Mouse (Mus musculus): Measurements from ENCODE around the gene Selenon. TPM values are rescaled to one million over a fixed set of nuclear protein-coding genes. Genes with fewer than 3 reads are reported as not detected.

Selenon gene
- polyA plus RNA-seq, 1 experiment from 2014 or later: 19.4 TPM

- ATAC-seq (ENCODE audit: low FRiP score): no peak
- 82% methylated on average over 5 of the region's 5 CpGs for WGBS
Observed at GRCm38 (mm10) chr4:134588951-134589350, 37.0 kb upstream of the Selenon start.

GRCm38 (mm10) chr4:134588287-134588686 is 36.3 kb upstream of the Selenon start:
- WGBS: 90% methylated on average over 9 of the region's 9 CpGs
- H3K4me2 ChIP-seq: no peak overlapping the region
- no peaks in the 10 kb centered on the region for H3K9me3 ChIP-seq (replicated peaks)
- no peak overlapping the region for H3K9ac ChIP-seq (replicated peaks)
- peaks cover 36% of the 10 kb centered on the region for H3K4me1 ChIP-seq
- no peak overlapping the region for H3K27ac ChIP-seq (replicated peaks)
- H3K4me3 ChIP-seq (replicated peaks): no peak overlapping the region
- no peak for ATAC-seq (ENCODE audit: low FRiP score)
- no peaks in the 10 kb centered on the region for H3K27me3 ChIP-seq (replicated peaks)
- H3K36me3 ChIP-seq: no peaks in the 10 kb centered on the region

More at GRCm38 (mm10) chr4:134588951-134589350, 37.0 kb upstream of the Selenon start:
- Histone ChIP-seq H3K4me1 (peaks cover 36% of the 10 kb centered on the region), H3K4me2 (no peak overlapping the region), H3K9me3 (replicated peaks) (no peaks in the 10 kb centered on the region), H3K27me3 (replicated peaks) (no peaks in the 10 kb centered on the region), H3K27ac (replicated peaks) (no peak overlapping the region), H3K4me3 (replicated peaks) (no peak overlapping the region), H3K9ac (replicated peaks) (no peak overlapping the region), H3K36me3 (no peaks in the 10 kb centered on the region)

- 41% methylated on average over 11 of the region's 11 CpGs for WGBS
- Histone ChIP-seq H3K9me3 (replicated peaks) (no peaks in the 10 kb centered on the region), H3K27ac (replicated peaks) (no peak overlapping the region), H3K4me1 (peaks cover 31% of the 10 kb centered on the region), H3K36me3 (no peaks in the 10 kb centered on the region), H3K27me3 (replicated peaks) (no peaks in the 10 kb centered on the region), H3K4me3 (replicated peaks) (no peak overlapping the region), H3K9ac (replicated peaks) (no peak overlapping the region), H3K4me2 (no peak overlapping the region)
- ATAC-seq (ENCODE audit: low FRiP score): no peak
Observed at GRCm38 (mm10) chr4:134587636-134588197, 35.8 kb upstream of the Selenon start.

GRCm38 (mm10) chr4:134586631-134587030 is 34.7 kb upstream of the Selenon start:
- Histone ChIP-seq H3K9ac (replicated peaks) (no peak overlapping the region), H3K36me3 (no peaks in the 10 kb centered on the region), H3K9me3 (replicated peaks) (no peaks in the 10 kb centered on the region), H3K4me2 (no peak overlapping the region), H3K27me3 (replicated peaks) (no peaks in the 10 kb centered on the region), H3K4me1 (peaks cover 20% of the 10 kb centered on the region), H3K27ac (replicated peaks) (no peak overlapping the region), H3K4me3 (replicated peaks) (no peak overlapping the region)
- no peak for ATAC-seq (ENCODE audit: low FRiP score)
- WGBS: 100% methylated on average over 1 of the region's 1 CpGs

DNA sequence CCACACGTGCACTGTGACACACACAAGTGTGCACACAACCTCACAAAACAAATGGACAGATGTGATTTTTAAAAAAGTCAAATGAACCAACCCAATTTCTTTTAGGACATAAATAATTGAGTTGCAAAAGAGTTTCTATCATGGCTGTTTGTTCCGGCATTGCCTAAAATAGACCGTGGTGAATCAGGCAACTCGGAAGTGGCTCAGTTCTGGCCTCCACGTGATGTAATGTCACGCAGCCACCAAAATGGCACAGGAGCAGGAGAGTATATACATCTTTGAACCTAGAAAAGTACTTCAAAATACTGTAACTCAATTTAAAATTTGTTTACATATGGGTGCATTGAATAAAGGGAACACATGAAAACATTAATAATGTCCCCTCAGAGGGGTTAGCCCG is 34.2 kb upstream of the Selenon start:
- WGBS: 77% methylated on average over 7 of the region's 7 CpGs
- Histone ChIP-seq H3K27me3 (replicated peaks) (no peaks in the 10 kb centered on the region), H3K4me1 (peaks cover 15% of the 10 kb centered on the region), H3K4me2 (no peak overlapping the region), H3K4me3 (replicated peaks) (no peak overlapping the region), H3K9me3 (replicated peaks) (no peaks in the 10 kb centered on the region), H3K27ac (replicated peaks) (no peak overlapping the region), H3K36me3 (no peaks in the 10 kb centered on the region), H3K9ac (replicated peaks) (no peak overlapping the region)
- no peak for ATAC-seq (ENCODE audit: low FRiP score)

DNA sequence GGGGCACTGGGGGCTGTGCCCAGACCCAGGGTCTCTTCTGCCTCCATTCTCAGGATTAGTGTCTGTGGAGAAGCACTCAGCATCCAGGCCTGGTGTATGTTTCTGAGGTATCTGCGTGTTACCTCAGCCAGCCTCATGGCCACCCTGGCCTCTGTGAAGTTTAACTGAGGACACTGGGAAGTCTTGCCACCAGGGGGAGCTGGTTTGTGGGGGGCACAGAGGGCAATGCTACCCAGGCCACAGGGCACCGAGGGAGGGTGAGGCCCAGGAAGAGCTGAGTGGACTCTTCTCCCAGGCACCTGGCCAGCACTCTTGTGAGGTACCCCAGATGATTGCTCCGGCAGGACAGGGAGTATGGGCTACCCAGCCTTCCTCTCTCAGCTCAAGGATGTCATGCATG is 31.5 kb upstream of the Selenon start:
- H3K36me3 ChIP-seq: no peaks in the 10 kb centered on the region
- no peak overlapping the region for H3K27ac ChIP-seq (replicated peaks)
- no peak overlapping the region for H3K4me2 ChIP-seq
- no peak for ATAC-seq (ENCODE audit: low FRiP score)
- no peak overlapping the region for H3K9ac ChIP-seq (replicated peaks)
- no peaks in the 10 kb centered on the region for H3K9me3 ChIP-seq (replicated peaks)
- peaks cover 34% of the 10 kb centered on the region for H3K4me1 ChIP-seq
- no peak overlapping the region for H3K4me3 ChIP-seq (replicated peaks)
- WGBS: 72% methylated on average over 3 of the region's 3 CpGs
- H3K27me3 ChIP-seq (replicated peaks): no peaks in the 10 kb centered on the region

DNA sequence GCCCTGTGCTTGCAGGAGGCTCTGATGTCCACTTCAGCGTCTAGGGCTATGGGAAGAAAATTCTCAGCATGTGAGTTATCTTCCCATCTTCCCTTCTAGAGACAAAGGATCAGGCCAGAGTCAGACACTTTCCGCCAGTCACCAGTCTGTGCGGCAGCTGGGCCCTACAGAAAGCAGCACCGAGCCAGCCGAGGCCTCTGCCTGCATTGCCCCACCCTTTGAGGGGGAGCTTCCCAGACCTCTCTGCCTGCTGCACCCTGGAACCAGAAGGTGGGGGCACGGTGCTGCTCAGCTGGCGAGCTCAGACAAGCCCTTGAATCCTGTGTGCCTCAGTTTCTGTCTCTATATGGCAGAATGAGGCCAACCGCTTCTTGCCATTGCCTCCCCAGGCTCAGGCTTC is 29.4 kb upstream of the Selenon start:
- H3K4me1 ChIP-seq: peaks cover 27% of the 10 kb centered on the region
- no peak overlapping the region for H3K4me3 ChIP-seq (replicated peaks)
- no peak overlapping the region for H3K9ac ChIP-seq (replicated peaks)
- no peak overlapping the region for H3K4me2 ChIP-seq
- H3K27me3 ChIP-seq (replicated peaks): no peaks in the 10 kb centered on the region
- no peak for ATAC-seq (ENCODE audit: low FRiP score)
- no peaks in the 10 kb centered on the region for H3K36me3 ChIP-seq
- H3K27ac ChIP-seq (replicated peaks): peak overlapping the region; percentile 54; the same call in 1 of the 2 replicates
- H3K9me3 ChIP-seq (replicated peaks): no peaks in the 10 kb centered on the region
- WGBS: 47% methylated on average over 8 of the region's 8 CpGs

- H3K27ac ChIP-seq (replicated peaks): peak overlapping the region; percentile 54
- no peaks in the 10 kb centered on the region for H3K9me3 ChIP-seq (replicated peaks)
- no peak overlapping the region for H3K4me2 ChIP-seq
- H3K9ac ChIP-seq (replicated peaks): no peak overlapping the region
- no peaks in the 10 kb centered on the region for H3K36me3 ChIP-seq
- H3K27me3 ChIP-seq (replicated peaks): no peaks in the 10 kb centered on the region
- no peak; the same call in 1 of the 2 replicates for ATAC-seq (ENCODE audit: low FRiP score)
- H3K4me1 ChIP-seq: peaks cover 29% of the 10 kb centered on the region
- WGBS: 59% methylated on average over 15 of the region's 15 CpGs
- H3K4me3 ChIP-seq (replicated peaks): no peak overlapping the region
Observed at GRCm38 (mm10) chr4:134580351-134581148, 28.6 kb upstream of the Selenon start.

GRCm38 (mm10) chr4:134579620-134580019 is 27.7 kb upstream of the Selenon start:
- Histone ChIP-seq H3K9ac (replicated peaks) (no peak overlapping the region), H3K4me3 (replicated peaks) (no peak overlapping the region), H3K9me3 (replicated peaks) (no peaks in the 10 kb centered on the region), H3K4me2 (no peak overlapping the region), H3K27me3 (replicated peaks) (no peaks in the 10 kb centered on the region), H3K27ac (replicated peaks) (peak overlapping the region; percentile 54; the same call in 1 of the 2 replicates), H3K4me1 (peaks cover 32% of the 10 kb centered on the region), H3K36me3 (no peaks in the 10 kb centered on the region)
- ATAC-seq (ENCODE audit: low FRiP score): no peak; the same call in 1 of the 2 replicates
- 32% methylated on average over 5 of the region's 5 CpGs for WGBS

GRCm38 (mm10) chr4:134579212-134579611 is 27.2 kb upstream of the Selenon start:
- Histone ChIP-seq H3K36me3 (no peaks in the 10 kb centered on the region), H3K27me3 (replicated peaks) (no peaks in the 10 kb centered on the region), H3K4me3 (replicated peaks) (no peak overlapping the region), H3K9ac (replicated peaks) (no peak overlapping the region), H3K9me3 (replicated peaks) (no peaks in the 10 kb centered on the region), H3K27ac (replicated peaks) (no peak overlapping the region; the same call in 1 of the 2 replicates), H3K4me2 (peak overlapping the region; percentile 22; the same call in 1 of the 2 replicates), H3K4me1 (peaks cover 32% of the 10 kb centered on the region)
- WGBS: 9% methylated on average over 11 of the region's 11 CpGs
- ATAC-seq (ENCODE audit: low FRiP score): peak; percentile 24; the same call in 1 of the 2 replicates

DNA sequence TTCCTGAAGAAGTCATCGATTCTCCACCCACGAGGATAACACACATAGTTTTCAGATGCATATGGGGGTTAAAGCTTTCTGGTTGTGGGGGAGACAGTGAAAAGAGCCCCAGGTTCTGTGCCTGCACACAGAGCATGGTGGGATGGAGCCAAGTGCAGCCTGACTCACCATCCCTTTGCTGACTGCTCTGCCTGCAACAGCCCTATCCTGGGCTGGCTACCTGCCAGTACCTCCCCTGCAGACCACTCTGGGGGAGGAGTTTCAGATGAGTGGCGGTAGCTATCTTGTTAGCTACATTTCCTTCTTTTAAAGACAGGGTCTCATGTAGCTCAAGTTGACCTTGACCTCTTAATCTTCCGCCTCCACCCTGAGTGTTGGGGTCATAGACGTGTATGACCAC is 26.4 kb upstream of the Selenon start:
- Histone ChIP-seq H3K4me1 (peaks cover 32% of the 10 kb centered on the region), H3K9me3 (replicated peaks) (no peaks in the 10 kb centered on the region), H3K4me2 (no peak overlapping the region), H3K9ac (replicated peaks) (no peak overlapping the region), H3K36me3 (no peaks in the 10 kb centered on the region), H3K4me3 (replicated peaks) (no peak overlapping the region), H3K27ac (replicated peaks) (no peak overlapping the region), H3K27me3 (replicated peaks) (no peaks in the 10 kb centered on the region)
- WGBS: 65% methylated on average over 5 of the region's 5 CpGs
- no peak for ATAC-seq (ENCODE audit: low FRiP score)

DNA sequence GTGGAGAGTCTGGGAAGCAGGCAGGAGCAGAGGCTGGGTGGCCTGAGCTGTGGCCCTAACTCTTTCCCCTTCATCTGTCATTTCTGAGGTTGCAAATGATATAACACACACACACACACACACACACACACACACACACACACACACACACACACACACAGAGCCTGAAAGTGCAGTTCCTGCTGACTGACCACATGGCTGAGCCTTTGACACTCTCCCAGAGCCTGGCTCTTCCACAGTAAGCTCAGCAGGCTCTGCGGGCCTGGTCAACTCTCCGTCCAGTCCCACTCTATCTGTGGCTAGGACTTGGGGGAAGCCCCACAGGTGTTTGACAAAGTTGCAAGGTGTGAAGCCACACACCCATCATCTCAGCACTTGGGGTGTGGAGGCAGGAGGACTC is 25.3 kb upstream of the Selenon start:
- Histone ChIP-seq H3K27me3 (replicated peaks) (no peaks in the 10 kb centered on the region), H3K9ac (replicated peaks) (no peak overlapping the region), H3K9me3 (replicated peaks) (no peaks in the 10 kb centered on the region), H3K4me2 (no peak overlapping the region), H3K36me3 (no peaks in the 10 kb centered on the region), H3K4me3 (replicated peaks) (no peak overlapping the region), H3K4me1 (peaks cover 32% of the 10 kb centered on the region), H3K27ac (replicated peaks) (no peak overlapping the region)
- WGBS: 86% methylated on average over 2 of the region's 2 CpGs
- ATAC-seq (ENCODE audit: low FRiP score): no peak
